Mouse (Mus musculus) heart, embryonic 12.5 days (tissue): ENCODE measurements around the gene Actl7b. TPM values are rescaled to one million over a fixed set of nuclear protein-coding genes. Genes with fewer than 3 reads are reported as not detected.

Experiments used
- ATAC-seq: fragments of 200-750 bp; cut with Nextera tagmentation; 2 replicates; pipeline ENCODE4 v1.8.0; 2017; ENCODE audit warnings: moderate TSS enrichment, moderate library complexity; ENCODE audit not compliant: insufficient number of reproducible peaks, low FRiP score
- H3K27ac ChIP-seq: fragments of 300-500 bp; sonication (generic); 2 replicates; pipeline ENCODE4 v1.5.1; 2016; ENCODE audit warnings: mild to moderate bottlenecking, moderate library complexity; ENCODE audit not compliant: poor library complexity, severe bottlenecking
- H3K27me3 ChIP-seq: fragments of 300-500 bp; sonication (generic); replicated peaks from 2 replicates; pipeline ENCODE4 v1.6.1; 2016; ENCODE audit warnings: mild to moderate bottlenecking, moderate library complexity
- H3K36me3 ChIP-seq: fragments of 300-500 bp; sonication (generic); 2 replicates; pipeline ENCODE4 v1.6.1; 2016; ENCODE audit warnings: mild to moderate bottlenecking, moderate library complexity
- H3K4me1 ChIP-seq: fragments of 300-500 bp; sonication (generic); replicated peaks from 2 replicates; pipeline ENCODE4 v1.6.1; 2016; ENCODE audit warnings: mild to moderate bottlenecking
- H3K4me2 ChIP-seq: fragments of 300-500 bp; sonication (generic); 2 replicates; pipeline ENCODE4 v1.6.1; 2016; ENCODE audit warnings: mild to moderate bottlenecking, moderate library complexity
- H3K4me3 ChIP-seq: fragments of 300-500 bp; sonication (generic); 2 replicates; pipeline ENCODE4 v1.5.1; 2016; ENCODE audit warnings: mild to moderate bottlenecking
- H3K9ac ChIP-seq: fragments of 300-500 bp; sonication (generic); 2 replicates; pipeline ENCODE4 v1.6.1; 2016; ENCODE audit warnings: mild to moderate bottlenecking, moderate library complexity
- H3K9me3 ChIP-seq: fragments of 300-500 bp; sonication (generic); replicated peaks from 2 replicates; pipeline ENCODE4 v1.6.1; 2016; ENCODE audit warnings: mild to moderate bottlenecking, moderate library complexity
- WGBS: fragments of 180-500 bp; shearing (Covaris S2); methylation state at CpG from one replicate; pipeline ENCODE4 v1.1.7; 2016; 5-methylcytosine and 5-hydroxymethylcytosine counted together
- polyA plus RNA-seq: library from polyadenylated mRNA; unstranded; fragments of >200 nt; fragmentation: Nextera tagmentation; extraction: Ambion mirVana; gene quantifications from 2 replicates; pipeline ENCODE4 v1.2.1, GENCODE M21; 2016

Actl7b gene
- polyA plus RNA-seq, 1 experiment from 2014 or later: not detected

- Histone ChIP-seq H3K4me2 (no peak overlapping the region), H3K27ac (no peak overlapping the region), H3K4me3 (no peak overlapping the region), H3K36me3 (peaks cover 17% of the 10 kb centered on the region), H3K27me3 (no peaks in the 10 kb centered on the region), H3K4me1 (0 out of 2 replicates have a peak, but pooled peaks cover 7% of the 10 kb centered on the region), H3K9ac (no peak overlapping the region), H3K9me3 (no peaks in the 10 kb centered on the region)
- WGBS: 95% methylated on average over 20 of the region's 20 CpGs
- no peak for ATAC-seq
Measured at GRCm38 (mm10) chr4:56740611-56741010, 632 bp downstream of the Actl7b start.

- no peak within 1 kb of the TSS for H3K4me3 ChIP-seq
- no peak within 1 kb of the TSS for H3K27ac ChIP-seq
- whole genome bisulfite sequencing: 83% methylated on average over 18 of the region's 18 CpGs
- no peak within 1 kb of the TSS for H3K4me2 ChIP-seq
- H3K9ac ChIP-seq: no peak within 1 kb of the TSS
- H3K36me3 ChIP-seq: peaks cover 12% of the 10 kb centered on the region
- H3K4me1 ChIP-seq: 0 out of 2 replicates have a peak, but pooled peaks cover 7% of the 10 kb centered on the region
- no peaks in the 10 kb centered on the region for H3K9me3 ChIP-seq
- ATAC-seq: no peak
- H3K27me3 ChIP-seq: no peaks in the 10 kb centered on the region
Measured at GRCm38 (mm10) chr4:56740020-56740485, 1.2 kb downstream of the Actl7b start, which contains the start of gene Gm26657. Gene Gm26657 (plus strand): TSS chr4:56740070.

GRCm38 (mm10) chr4:56725839-56726238 lies 15.4 kb downstream of the Actl7b start:
- no peaks in the 10 kb centered on the region for H3K27me3 ChIP-seq
- ATAC-seq: no peak
- WGBS: 50% methylated on average over 8 of the region's 8 CpGs

GRCm38 (mm10) chr4:56723237-56723636 lies 18.0 kb downstream of the Actl7b start:
- H3K4me3 ChIP-seq: no peak overlapping the region
- H3K4me1 ChIP-seq: peaks cover 38% of the 10 kb centered on the region
- ATAC-seq: no peak
- H3K27me3 ChIP-seq: no peaks in the 10 kb centered on the region
- 85% methylated on average over 6 of the region's 6 CpGs for WGBS
- H3K9ac ChIP-seq: no peak overlapping the region
- H3K9me3 ChIP-seq: 0 out of 2 replicates have a peak, but pooled peaks cover 4% of the 10 kb centered on the region
- H3K36me3 ChIP-seq: no peaks in the 10 kb centered on the region
- H3K4me2 ChIP-seq: no peak overlapping the region
- no peak overlapping the region for H3K27ac ChIP-seq

More at GRCm38 (mm10) chr4:56725839-56726238, 15.4 kb downstream of the Actl7b start:
- Histone ChIP-seq H3K36me3 (no peaks in the 10 kb centered on the region), H3K9ac (no peak overlapping the region), H3K4me2 (no peak overlapping the region), H3K27ac (no peak overlapping the region), H3K9me3 (0 out of 2 replicates have a peak, but pooled peaks cover 4% of the 10 kb centered on the region), H3K4me1 (peaks cover 12% of the 10 kb centered on the region), H3K4me3 (no peak overlapping the region)

- Histone ChIP-seq H3K4me2 (no peak overlapping the region), H3K9ac (no peak overlapping the region), H3K27me3 (no peaks in the 10 kb centered on the region), H3K9me3 (no peaks in the 10 kb centered on the region), H3K4me3 (no peak overlapping the region), H3K36me3 (no peaks in the 10 kb centered on the region), H3K27ac (no peak overlapping the region), H3K4me1 (peaks cover 44% of the 10 kb centered on the region)
- WGBS: 63% methylated on average over 6 of the region's 6 CpGs
- ATAC-seq: no peak
Measured at GRCm38 (mm10) chr4:56722346-56722745, 18.9 kb downstream of the Actl7b start.

- Histone ChIP-seq H3K9ac (no peak overlapping the region), H3K4me3 (no peak overlapping the region), H3K36me3 (no peaks in the 10 kb centered on the region), H3K9me3 (no peaks in the 10 kb centered on the region), H3K27ac (no peak overlapping the region), H3K27me3 (no peaks in the 10 kb centered on the region), H3K4me2 (no peak overlapping the region), H3K4me1 (peaks cover 45% of the 10 kb centered on the region)
- no peak for ATAC-seq
- WGBS: 34% methylated on average over 3 of the region's 3 CpGs
Measured at GRCm38 (mm10) chr4:56721469-56721868, 19.8 kb downstream of the Actl7b start.

GRCm38 (mm10) chr4:56720403-56720802 lies 20.8 kb downstream of the Actl7b start:
- Histone ChIP-seq H3K9ac (no peak overlapping the region), H3K4me2 (peak overlapping the region; percentile 40; the same call in 1 of the 2 replicates), H3K27me3 (no peaks in the 10 kb centered on the region), H3K4me3 (no peak overlapping the region), H3K27ac (peak overlapping the region; percentile 89), H3K36me3 (no peaks in the 10 kb centered on the region), H3K9me3 (no peaks in the 10 kb centered on the region), H3K4me1 (peaks cover 45% of the 10 kb centered on the region)
- no peak for ATAC-seq
- 47% methylated on average over 9 of the region's 9 CpGs for WGBS

- Histone ChIP-seq H3K9ac (no peak overlapping the region), H3K4me1 (peaks cover 45% of the 10 kb centered on the region), H3K4me2 (peak overlapping the region; percentile 40), H3K4me3 (no peak overlapping the region), H3K27me3 (no peaks in the 10 kb centered on the region), H3K9me3 (no peaks in the 10 kb centered on the region), H3K36me3 (no peaks in the 10 kb centered on the region), H3K27ac (peak overlapping the region; percentile 89)
- WGBS: 20% methylated on average over 9 of the region's 9 CpGs
- ATAC-seq: peak; percentile 83
Measured at GRCm38 (mm10) chr4:56719456-56719855, 21.8 kb downstream of the Actl7b start.

GRCm38 (mm10) chr4:56718573-56719442 lies 22.4 kb downstream of the Actl7b start:
- H3K27ac ChIP-seq: peak overlapping the region; percentile 89
- peak overlapping the region; percentile 40 for H3K4me2 ChIP-seq
- H3K9me3 ChIP-seq: no peaks in the 10 kb centered on the region
- H3K27me3 ChIP-seq: no peaks in the 10 kb centered on the region
- H3K4me1 ChIP-seq: peaks cover 45% of the 10 kb centered on the region
- ATAC-seq: no peak
- H3K4me3 ChIP-seq: no peak overlapping the region
- H3K36me3 ChIP-seq: no peaks in the 10 kb centered on the region
- no peak overlapping the region for H3K9ac ChIP-seq
- WGBS: 32% methylated on average over 12 of the region's 12 CpGs

- 83% methylated on average over 3 of the region's 3 CpGs for WGBS
- ATAC-seq: no peak
Measured at GRCm38 (mm10) chr4:56717932-56718331, 23.3 kb downstream of the Actl7b start.

GRCm38 (mm10) chr4:56716801-56717200 lies 24.4 kb downstream of the Actl7b start:
- Histone ChIP-seq H3K4me2 (no peak overlapping the region), H3K9me3 (no peaks in the 10 kb centered on the region), H3K4me3 (no peak overlapping the region), H3K27me3 (no peaks in the 10 kb centered on the region), H3K9ac (no peak overlapping the region), H3K36me3 (no peaks in the 10 kb centered on the region), H3K4me1 (peaks cover 34% of the 10 kb centered on the region), H3K27ac (no peak overlapping the region)
- ATAC-seq: no peak
- 55% methylated on average over 5 of the region's 5 CpGs for WGBS

More at GRCm38 (mm10) chr4:56717932-56718331, 23.3 kb downstream of the Actl7b start:
- H3K9ac ChIP-seq: no peak overlapping the region
- H3K9me3 ChIP-seq: no peaks in the 10 kb centered on the region
- no peak overlapping the region for H3K4me3 ChIP-seq
- H3K27ac ChIP-seq: peak overlapping the region; percentile 89; the same call in 1 of the 2 replicates
- no peaks in the 10 kb centered on the region for H3K36me3 ChIP-seq
- no peak overlapping the region for H3K4me2 ChIP-seq
- no peaks in the 10 kb centered on the region for H3K27me3 ChIP-seq
- H3K4me1 ChIP-seq: peaks cover 45% of the 10 kb centered on the region
